Mouse (Mus musculus): Measurements from ENCODE around the gene Gm21981. TPM values are rescaled to one million over a fixed set of nuclear protein-coding genes. Genes with fewer than 3 reads are reported as not detected.
"Not testable (repeated sequence)": the region's sequence is repeated elsewhere in the genome, so short reads cannot be mapped to it uniquely, and the experiment has no call there.

The Gm21981 gene
- polyA plus RNA-seq, 1 experiment from 2014 or later: 1.4 TPM

GRCm38 (mm10) chr17:47655697-47656096, 38.6 kb downstream of the Gm21981 start:
- no peak overlapping the region for H3K27ac ChIP-seq (ENCODE audit: low read depth, low read length)
- no peaks in the 10 kb centered on the region for H3K27me3 ChIP-seq (replicated peaks; ENCODE audit: control insufficient read depth, insufficient read depth, low read length)
- H3K4me2 ChIP-seq (ENCODE audit: low read length): no peak overlapping the region
- no peaks in the 10 kb centered on the region for H3K9me3 ChIP-seq (ENCODE audit: control insufficient read depth, low read length)
- H3K4me3 ChIP-seq (ENCODE audit: low read length): no peak overlapping the region
- no peaks in the 10 kb centered on the region for H3K36me3 ChIP-seq (ENCODE audit: control insufficient read depth, insufficient read depth, low read length)
- no peak for ATAC-seq
- no peak overlapping the region for H3K9ac ChIP-seq (ENCODE audit: low read depth, low read length)
- WGBS: 82% methylated on average over 5 of the region's 5 CpGs
- no peaks in the 10 kb centered on the region for H3K4me1 ChIP-seq (ENCODE audit: control insufficient read depth, insufficient read depth, low read depth, low read length)

- H3K36me3 ChIP-seq (ENCODE audit: control insufficient read depth, insufficient read depth, low read length); H3K4me1 ChIP-seq (ENCODE audit: control insufficient read depth, insufficient read depth, low read depth, low read length); H3K9me3 ChIP-seq (ENCODE audit: control insufficient read depth, low read length); H3K4me2 ChIP-seq (ENCODE audit: low read length); ATAC-seq; H3K27me3 ChIP-seq (replicated peaks; ENCODE audit: control insufficient read depth, insufficient read depth, low read length); H3K9ac ChIP-seq (ENCODE audit: low read depth, low read length); H3K4me3 ChIP-seq (ENCODE audit: low read length); H3K27ac ChIP-seq (ENCODE audit: low read depth, low read length): not testable (repeated sequence)
- WGBS: 91% methylated on average over 8 of the region's 8 CpGs
Measured at GRCm38 (mm10) chr17:47654346-47654745, 39.9 kb downstream of the Gm21981 start.

GRCm38 (mm10) chr17:47651953-47652352, 42.3 kb downstream of the Gm21981 start:
- no peaks in the 10 kb centered on the region for H3K9me3 ChIP-seq (ENCODE audit: control insufficient read depth, low read length)
- no peak for ATAC-seq
- no peaks in the 10 kb centered on the region for H3K36me3 ChIP-seq (ENCODE audit: control insufficient read depth, insufficient read depth, low read length)
- H3K4me1 ChIP-seq (ENCODE audit: control insufficient read depth, insufficient read depth, low read depth, low read length): no peaks in the 10 kb centered on the region
- no peaks in the 10 kb centered on the region for H3K27me3 ChIP-seq (replicated peaks; ENCODE audit: control insufficient read depth, insufficient read depth, low read length)
- H3K9ac ChIP-seq (ENCODE audit: low read depth, low read length): no peak overlapping the region
- WGBS: 71% methylated on average over 2 of the region's 2 CpGs
- H3K27ac ChIP-seq (ENCODE audit: low read depth, low read length): no peak overlapping the region
- no peak overlapping the region for H3K4me2 ChIP-seq (ENCODE audit: low read length)
- no peak overlapping the region for H3K4me3 ChIP-seq (ENCODE audit: low read length)

- Histone ChIP-seq H3K27me3 (replicated peaks; ENCODE audit: control insufficient read depth, insufficient read depth, low read length) (no peaks in the 10 kb centered on the region), H3K36me3 (ENCODE audit: control insufficient read depth, insufficient read depth, low read length) (no peaks in the 10 kb centered on the region), H3K9me3 (ENCODE audit: control insufficient read depth, low read length) (no peaks in the 10 kb centered on the region), H3K9ac (ENCODE audit: low read depth, low read length) (no peak overlapping the region), H3K4me2 (ENCODE audit: low read length) (no peak overlapping the region), H3K4me3 (ENCODE audit: low read length) (no peak overlapping the region), H3K27ac (ENCODE audit: low read depth, low read length) (no peak overlapping the region), H3K4me1 (ENCODE audit: control insufficient read depth, insufficient read depth, low read depth, low read length) (no peaks in the 10 kb centered on the region)
- no peak for ATAC-seq
- 39% methylated on average over 4 of the region's 4 CpGs for WGBS
Measured at GRCm38 (mm10) chr17:47648966-47649365, 45.3 kb downstream of the Gm21981 start.

GRCm38 (mm10) chr17:47646683-47647082, 47.6 kb downstream of the Gm21981 start:
- H3K4me2 ChIP-seq (ENCODE audit: low read length): no peak overlapping the region
- no peak for ATAC-seq
- 76% methylated on average over 1 of the region's 1 CpGs for WGBS
- no peaks in the 10 kb centered on the region for H3K27me3 ChIP-seq (replicated peaks; ENCODE audit: control insufficient read depth, insufficient read depth, low read length)
- no peaks in the 10 kb centered on the region for H3K9me3 ChIP-seq (ENCODE audit: control insufficient read depth, low read length)
- no peaks in the 10 kb centered on the region for H3K4me1 ChIP-seq (ENCODE audit: control insufficient read depth, insufficient read depth, low read depth, low read length)
- no peak overlapping the region for H3K4me3 ChIP-seq (ENCODE audit: low read length)
- no peaks in the 10 kb centered on the region for H3K36me3 ChIP-seq (ENCODE audit: control insufficient read depth, insufficient read depth, low read length)
- H3K9ac ChIP-seq (ENCODE audit: low read depth, low read length): no peak overlapping the region
- no peak overlapping the region for H3K27ac ChIP-seq (ENCODE audit: low read depth, low read length)

GRCm38 (mm10) chr17:47642992-47643391, 51.3 kb downstream of the Gm21981 start:
- H3K27me3 ChIP-seq (replicated peaks; ENCODE audit: control insufficient read depth, insufficient read depth, low read length): no peaks in the 10 kb centered on the region
- no peak overlapping the region for H3K4me2 ChIP-seq (ENCODE audit: low read length)
- no peaks in the 10 kb centered on the region for H3K9me3 ChIP-seq (ENCODE audit: control insufficient read depth, low read length)
- no peaks in the 10 kb centered on the region for H3K4me1 ChIP-seq (ENCODE audit: control insufficient read depth, insufficient read depth, low read depth, low read length)
- WGBS: 85% methylated on average over 2 of the region's 2 CpGs
- no peak for ATAC-seq
- H3K4me3 ChIP-seq (ENCODE audit: low read length): no peak overlapping the region
- no peak overlapping the region for H3K9ac ChIP-seq (ENCODE audit: low read depth, low read length)
- H3K36me3 ChIP-seq (ENCODE audit: control insufficient read depth, insufficient read depth, low read length): no peaks in the 10 kb centered on the region
- H3K27ac ChIP-seq (ENCODE audit: low read depth, low read length): no peak overlapping the region

Other genes with a start within 250 kb of the Gm21981 start
- gene Taf8, start 192.2 kb downstream of the Gm21981 start, polyA plus RNA-seq (2015; fragmentation: Nextera tagmentation; extraction: Ambion mirVana): 20.0 and 20.5 TPM in 2 replicates
- gene Ccnd3, start 189.4 kb downstream of the Gm21981 start, polyA plus RNA-seq (2015; fragmentation: Nextera tagmentation; extraction: Ambion mirVana): 81.7 and 99.9 TPM in 2 replicates
- 35.5 and 37.8 TPM in 2 replicates for gene Bysl, start 83.0 kb downstream of the Gm21981 start, polyA plus RNA-seq (2015; fragmentation: Nextera tagmentation; extraction: Ambion mirVana)
- gene Med20, start 82.9 kb downstream of the Gm21981 start, polyA plus RNA-seq (2015; fragmentation: Nextera tagmentation; extraction: Ambion mirVana): 43.7 and 45.3 TPM in 2 replicates
- gene Gm20517, start 82.9 kb downstream of the Gm21981 start, polyA plus RNA-seq (2015; fragmentation: Nextera tagmentation; extraction: Ambion mirVana): 1.7 and 1.9 TPM in 2 replicates
- gene Usp49, start 63.8 kb downstream of the Gm21981 start, polyA plus RNA-seq (2015; fragmentation: Nextera tagmentation; extraction: Ambion mirVana): 5.2 TPM in 2 replicates
- 264 and 286 TPM in 2 replicates for gene Tomm6, start 6.1 kb downstream of the Gm21981 start, polyA plus RNA-seq (2015; fragmentation: Nextera tagmentation; extraction: Ambion mirVana)
- gene Frs3, start 5.4 kb downstream of the Gm21981 start, polyA plus RNA-seq (2015; fragmentation: Nextera tagmentation; extraction: Ambion mirVana): 55.7 and 58.1 TPM in 2 replicates
- gene Prickle4, start 281 bp upstream of the Gm21981 start, polyA plus RNA-seq (2015; fragmentation: Nextera tagmentation; extraction: Ambion mirVana): 0.72 and 1.6 TPM in 2 replicates
- gene Pgc, start 32.4 kb upstream of the Gm21981 start, polyA plus RNA-seq (2015; fragmentation: Nextera tagmentation; extraction: Ambion mirVana): 0.11 TPM in 1 of 2 replicates, not detected in the other
- gene Tfeb, start 42.6 kb upstream of the Gm21981 start, polyA plus RNA-seq (2015; fragmentation: Nextera tagmentation; extraction: Ambion mirVana): 4.6 and 4.7 TPM in 2 replicates
- 2.7 and 3.9 TPM in 2 replicates for gene Mdfi, start 140.2 kb upstream of the Gm21981 start, polyA plus RNA-seq (2015; fragmentation: Nextera tagmentation; extraction: Ambion mirVana)
- 27.4 and 31.8 TPM in 2 replicates for gene Foxp4, start 230.2 kb upstream of the Gm21981 start, polyA plus RNA-seq (2015; fragmentation: Nextera tagmentation; extraction: Ambion mirVana)